Mouse (Mus musculus) embryonic fibroblast, embryonic 13.5 days (primary cell): Measurements from ENCODE around the gene Trpv4.

Experiments used
- CTCF ChIP-seq: IDR thresholded peaks from 2 replicates; pipeline ENCODE4 v1.5.1; 2011; ENCODE audit warnings: mild to moderate bottlenecking, control low read depth, low read length, moderate library complexity, borderline replicate concordance; ENCODE audit not compliant: insufficient read depth
- POLR2A ChIP-seq: IDR thresholded peaks from 2 replicates; pipeline ENCODE4 v1.6.1; 2011; ENCODE audit warnings: low read depth, mild to moderate bottlenecking, control low read depth, low read length, moderate library complexity

DNA sequence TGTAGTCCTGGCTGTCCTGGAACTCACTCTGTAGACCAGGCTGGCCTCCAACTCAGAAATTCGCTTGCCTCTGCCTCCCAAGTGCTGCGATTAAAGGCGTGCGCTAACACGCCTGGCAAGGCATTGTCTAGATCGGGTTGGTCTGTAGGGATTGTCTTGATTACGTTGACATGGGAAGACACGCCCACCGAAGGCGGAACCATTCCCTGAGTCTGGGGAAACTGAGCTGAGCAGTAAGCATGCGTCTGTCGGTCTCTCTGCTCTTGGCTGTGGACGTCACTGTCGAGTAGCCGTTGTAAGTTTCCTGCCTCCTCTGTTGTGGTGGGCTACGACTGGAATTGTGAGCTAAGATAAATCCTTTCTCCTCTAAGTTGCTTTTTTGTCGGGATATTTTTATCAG is 38.7 kb upstream of the Trpv4 start:
- TF ChIP-seq CTCF = no peak
- no peak for TF ChIP-seq POLR2A
